Mouse (Mus musculus) liver, embryonic 13.5 days (tissue): ENCODE results near the gene Syncrip. TPM values are rescaled to one million over a fixed set of nuclear protein-coding genes. Genes with fewer than 3 reads are reported as not detected.

Experiments used
- ATAC-seq: fragments of 200-750 bp; cut with Nextera tagmentation; 2 replicates; pipeline ENCODE4 v1.8.0; 2017; ENCODE audit warnings: low read depth, mild to moderate bottlenecking, moderate number of reproducible peaks, moderate library complexity
- DNase-seq: peaks from one replicate; pipeline ENCODE4 v3.0.0; 2022
- H3K27ac ChIP-seq: fragments of 300-500 bp; sonication (generic); 2 replicates; pipeline ENCODE4 v1.5.1; 2015; ENCODE audit warnings: moderate library complexity, mild to moderate bottlenecking, inconsistent platforms
- H3K27me3 ChIP-seq: fragments of 300-500 bp; sonication (generic); 2 replicates; pipeline ENCODE4 v1.6.1; 2015; ENCODE audit warnings: mild to moderate bottlenecking, inconsistent platforms
- H3K36me3 ChIP-seq: fragments of 300-500 bp; sonication (generic); 2 replicates; pipeline ENCODE4 v1.6.1; 2015; ENCODE audit warnings: mild to moderate bottlenecking, inconsistent platforms
- H3K4me1 ChIP-seq: fragments of 300-500 bp; sonication (generic); replicated peaks from 2 replicates; pipeline ENCODE4 v1.6.1; 2015; ENCODE audit warnings: inconsistent platforms
- H3K4me2 ChIP-seq: fragments of 300-500 bp; sonication (generic); 2 replicates; pipeline ENCODE4 v1.6.1; 2015; ENCODE audit warnings: inconsistent platforms, mild to moderate bottlenecking, moderate library complexity
- H3K4me3 ChIP-seq: fragments of 300-500 bp; sonication (generic); replicated peaks from 2 replicates; pipeline ENCODE4 v1.5.1; 2015; ENCODE audit warnings: mild to moderate bottlenecking, inconsistent platforms
- H3K9ac ChIP-seq: fragments of 300-500 bp; sonication (generic); 2 replicates; pipeline ENCODE4 v1.6.1; 2015; ENCODE audit warnings: mild to moderate bottlenecking, inconsistent platforms
- H3K9me3 ChIP-seq: fragments of 300-500 bp; sonication (generic); replicated peaks from 2 replicates; pipeline ENCODE4 v1.6.1; 2016; ENCODE audit warnings: inconsistent platforms
- WGBS: fragments of 180-500 bp; shearing (Covaris S2); methylation state at CpG from one replicate; pipeline ENCODE4 v1.1.7; 2015; ENCODE audit not compliant: insufficient replicate concordance; 5-methylcytosine and 5-hydroxymethylcytosine counted together
- polyA plus RNA-seq: library from polyadenylated mRNA; unstranded; fragments of >200 nt; fragmentation: Nextera tagmentation; extraction: Ambion mirVana; gene quantifications from 2 replicates; pipeline ENCODE4 v1.2.1, GENCODE M21; 2015

Syncrip gene
- polyA plus RNA-seq, 1 experiment from 2014 or later = 52.5 TPM

- WGBS = 67% methylated on average over 1 of the region's 1 CpGs
- no peak overlapping the region for H3K4me3 ChIP-seq
Observed at GRCm38 (mm10) chr9:88416752-88417151, 65.6 kb downstream of the Syncrip start.

GRCm38 (mm10) chr9:88409978-88410377, 72.4 kb downstream of the Syncrip start:
- no peaks in the 10 kb centered on the region for H3K9me3 ChIP-seq
- no peak overlapping the region for H3K9ac ChIP-seq
- peaks cover 12% of the 10 kb centered on the region; the same call in 1 of the 2 replicates for H3K36me3 ChIP-seq
- H3K4me1 ChIP-seq = no peaks in the 10 kb centered on the region
- no peak overlapping the region for H3K4me3 ChIP-seq
- WGBS = 80% methylated on average over 2 of the region's 2 CpGs
- no peaks in the 10 kb centered on the region for H3K27me3 ChIP-seq
- ATAC-seq = no peak
- H3K27ac ChIP-seq = no peak overlapping the region
- H3K4me2 ChIP-seq = no peak overlapping the region
- no peak for DNase-seq

More at GRCm38 (mm10) chr9:88416752-88417151, 65.6 kb downstream of the Syncrip start:
- ATAC-seq = no peak
- no peak for DNase-seq
- Histone ChIP-seq H3K27me3 (no peaks in the 10 kb centered on the region), H3K4me2 (no peak overlapping the region), H3K9me3 (no peaks in the 10 kb centered on the region), H3K27ac (no peak overlapping the region), H3K4me1 (no peaks in the 10 kb centered on the region), H3K36me3 (peaks cover 7% of the 10 kb centered on the region; the same call in 1 of the 2 replicates), H3K9ac (no peak overlapping the region)

- no peak overlapping the region for H3K27ac ChIP-seq
- peak overlapping the region; percentile 22; the same call in 1 of the 2 replicates for H3K4me2 ChIP-seq
- ATAC-seq (peak; percentile 64; the same call in 1 of the 2 replicates), DNase-seq (no peak)
- H3K36me3 ChIP-seq = peaks cover 18% of the 10 kb centered on the region; the same call in 1 of the 2 replicates
- H3K27me3 ChIP-seq = no peaks in the 10 kb centered on the region
- no peaks in the 10 kb centered on the region for H3K9me3 ChIP-seq
- H3K4me1 ChIP-seq = peaks cover 5% of the 10 kb centered on the region; the same call in 1 of the 2 replicates
- H3K9ac ChIP-seq = no peak overlapping the region
- WGBS = 48% methylated on average over 6 of the region's 6 CpGs
- 0 out of 2 replicates have a peak overlapping the region, but pooled peaks have one; percentile 3 for H3K4me3 ChIP-seq
Observed at GRCm38 (mm10) chr9:88404515-88404914, 77.9 kb downstream of the Syncrip start.

GRCm38 (mm10) chr9:88404088-88404487, 78.3 kb downstream of the Syncrip start:
- peaks cover 18% of the 10 kb centered on the region; the same call in 1 of the 2 replicates for H3K36me3 ChIP-seq
- H3K4me2 ChIP-seq = peak overlapping the region; percentile 22; the same call in 1 of the 2 replicates
- no peak overlapping the region for H3K9ac ChIP-seq
- DNase-seq (peak; percentile 57), ATAC-seq (peak; percentile 93)
- peaks cover 5% of the 10 kb centered on the region; the same call in 1 of the 2 replicates for H3K4me1 ChIP-seq
- no peaks in the 10 kb centered on the region for H3K9me3 ChIP-seq
- H3K4me3 ChIP-seq = 0 out of 2 replicates have a peak overlapping the region, but pooled peaks have one; percentile 3
- no peaks in the 10 kb centered on the region for H3K27me3 ChIP-seq
- WGBS = 22% methylated on average over 10 of the region's 10 CpGs
- no peak overlapping the region; the same call in 1 of the 2 replicates for H3K27ac ChIP-seq

GRCm38 (mm10) chr9:88398461-88398860, 83.9 kb downstream of the Syncrip start:
- WGBS = 35% methylated on average over 1 of the region's 1 CpGs
- Histone ChIP-seq H3K9me3 (no peaks in the 10 kb centered on the region), H3K27me3 (no peaks in the 10 kb centered on the region), H3K4me3 (no peak overlapping the region), H3K4me2 (no peak overlapping the region), H3K9ac (no peak overlapping the region), H3K4me1 (no peaks in the 10 kb centered on the region), H3K27ac (no peak overlapping the region), H3K36me3 (peaks cover 27% of the 10 kb centered on the region)
- no peak for ATAC-seq
- DNase-seq = no peak

Other genes with a start within 250 kb of the Syncrip start
- 6.5 and 8.6 TPM in 2 replicates for gene Nt5e, start 155.4 kb downstream of the Syncrip start, polyA plus RNA-seq
- gene Snx14, start 43.6 kb downstream of the Syncrip start, polyA plus RNA-seq = 11.8 and 15.6 TPM in 2 replicates
- not detected in 2 replicates for gene Gm20537, start 26.0 kb downstream of the Syncrip start, polyA plus RNA-seq
- gene Zfp949, start 65.4 kb upstream of the Syncrip start, polyA plus RNA-seq = 5.1 and 5.2 TPM in 2 replicates
- gene Trim43a, start 98.3 kb upstream of the Syncrip start, polyA plus RNA-seq = not detected in 2 replicates
- gene Mthfsl, start 237.7 kb upstream of the Syncrip start, polyA plus RNA-seq = 25.2 and 27.7 TPM in 2 replicates
- 0.18 and 0.20 TPM in 2 replicates for gene Bcl2a1d, start 249.3 kb upstream of the Syncrip start, polyA plus RNA-seq